ENCODE assay signal across 8 mouse cellular contexts in the genomic region with DNA sequence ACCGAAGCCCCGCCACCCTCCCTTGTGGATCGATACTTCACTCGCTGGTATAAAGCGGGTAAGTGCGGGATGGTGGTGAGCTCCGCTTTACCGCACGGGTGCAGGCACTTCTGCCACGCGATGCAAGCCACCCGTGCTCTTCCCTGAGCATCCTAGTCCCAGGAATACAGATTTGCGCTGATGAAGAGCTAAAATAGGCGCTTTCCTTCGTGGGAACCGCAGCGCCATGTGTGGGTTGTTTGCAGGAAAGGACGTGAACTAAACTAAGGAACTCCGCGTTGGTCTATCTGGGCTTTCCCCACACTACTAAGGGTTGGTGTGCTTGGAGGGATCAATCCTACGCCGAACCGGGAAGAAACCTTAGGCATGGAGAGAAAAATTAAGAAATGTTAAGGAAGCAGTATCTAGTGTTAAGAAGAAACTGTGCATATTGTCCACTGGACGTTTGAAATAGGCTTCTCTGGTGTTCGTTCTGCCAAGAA. TPM values are rescaled to one million over a fixed set of nuclear protein-coding genes. Genes with fewer than 3 reads are reported as not detected.
DNase-seq lines count a peak whose midpoint lies in the region; ATAC-seq and TF ChIP-seq lines count a peak whose summit lies in the region.
"Had no signal": no experiment of that assay in that cellular context is flagged by ENCODE, and none has a peak within 500 bp of the region (broad histone marks: within the 10 kb centered on the region; RNA-seq: fewer than 3 reads in every experiment).

No protein-coding gene starts in this region.

- H3K9me3 ChIP-seq in forebrain, embryonic 16.5 days (ENCODE audit: control insufficient read depth, low read length), result no peaks in the 10 kb centered on the region
- H3K9me3 ChIP-seq in liver, embryonic 16.5 days (replicated peaks; ENCODE audit: control insufficient read depth, low read length), result no peaks in the 10 kb centered on the region

- H3K9ac ChIP-seq in forebrain, embryonic 16.5 days (replicated peaks; ENCODE audit: low read depth, low read length), result peak overlapping the region; percentile 86
- peak overlapping the region; percentile 75 for H3K9ac ChIP-seq in liver, embryonic 16.5 days (ENCODE audit: low read depth, low read length)

- WGBS in thymus, adult 2 months, result 3% methylated on average over 25 of the region's 25 CpGs
- under 1% methylated on average over 25 of the region's 25 CpGs for WGBS in forebrain, embryonic 16.5 days
- WGBS in liver, embryonic 16.5 days (ENCODE audit: insufficient replicate concordance), result 1% methylated on average over 25 of the region's 25 CpGs

- no peak for TF ChIP-seq POLR2A in thymus, adult 2 months (IDR thresholded peaks at IDR 0.05; ENCODE audit: control insufficient read depth, extremely low read depth, insufficient read depth, low read length, poor library complexity)

- no peak for DNase-seq in thymus, adult 2 months
- DNase-seq in thymus, postnatal 0 days (ENCODE audit: low spot score), result no peak
- DNase-seq in layer of hippocampus, adult 18-20 months (ENCODE audit: low spot score in 2 of 2), result no peak
- DNase-seq in kidney, postnatal 4 days, result no peak

- peak overlapping the region; percentile 94 for H3K4me2 ChIP-seq in forebrain, embryonic 16.5 days (ENCODE audit: low read length)
- peak overlapping the region; percentile 96 for H3K4me2 ChIP-seq in liver, embryonic 16.5 days (ENCODE audit: low read depth, low read length)

- ATAC-seq in forebrain, embryonic 16.5 days, result no peak
- ATAC-seq in liver, embryonic 16.5 days (ENCODE audit: low read depth), result peak; percentile 6; the same call in 1 of the 2 replicates
- no peak for ATAC-seq in monocyte, adult 5-6 weeks (replicated peaks; ENCODE audit: insufficient number of reproducible peaks, low FRiP score, low TSS enrichment, poor library complexity, severe bottlenecking)

- no peak for TF ChIP-seq CTCF in thymus, adult 2 months (IDR thresholded peaks at IDR 0.05; ENCODE audit: borderline replicate concordance, control insufficient read depth, extremely low read depth, insufficient read depth, low read length, poor library complexity)

- peak overlapping the region; percentile 97 for H3K4me3 ChIP-seq in thymus, adult 2 months (ENCODE audit: control insufficient read depth, insufficient read depth, low read length)
- H3K4me3 ChIP-seq in forebrain, embryonic 16.5 days (replicated peaks; ENCODE audit: low read length), result peak overlapping the region; percentile 89
- H3K4me3 ChIP-seq in liver, embryonic 16.5 days (ENCODE audit: low read depth, low read length), result peak overlapping the region; percentile 79

- no peaks in the 10 kb centered on the region; the same call in 1 of the 2 replicates for H3K36me3 ChIP-seq in thymus, adult 2 months (ENCODE audit: control insufficient read depth, insufficient read depth, low read length)
- peaks cover 19% of the 10 kb centered on the region for H3K36me3 ChIP-seq in forebrain, embryonic 16.5 days (ENCODE audit: control insufficient read depth, insufficient read depth)
- H3K36me3 ChIP-seq in liver, embryonic 16.5 days (ENCODE audit: control insufficient read depth, insufficient read depth), result no peaks in the 10 kb centered on the region

- peaks cover 2% of the 10 kb centered on the region for H3K4me1 ChIP-seq in thymus, adult 2 months (replicated peaks; ENCODE audit: control insufficient read depth, insufficient read depth, low read length)
- peaks cover 24% of the 10 kb centered on the region for H3K4me1 ChIP-seq in forebrain, embryonic 16.5 days (replicated peaks; ENCODE audit: control insufficient read depth, insufficient read depth, low read length)
- peaks cover 10% of the 10 kb centered on the region for H3K4me1 ChIP-seq in liver, embryonic 16.5 days (ENCODE audit: control insufficient read depth, low read depth, low read length)

- H3K27me3 ChIP-seq in thymus, adult 2 months (ENCODE audit: control insufficient read depth, insufficient read depth, low read length), result no peaks in the 10 kb centered on the region
- no peaks in the 10 kb centered on the region for H3K27me3 ChIP-seq in forebrain, embryonic 16.5 days (replicated peaks; ENCODE audit: control insufficient read depth, insufficient read depth, low read length)
- no peaks in the 10 kb centered on the region for H3K27me3 ChIP-seq in liver, embryonic 16.5 days (ENCODE audit: control insufficient read depth, insufficient read depth, low read depth, low read length)

- H3K27ac ChIP-seq in thymus, adult 2 months (ENCODE audit: control insufficient read depth, insufficient read depth, low read length), result no peak overlapping the region
- peak overlapping the region; percentile 87 for H3K27ac ChIP-seq in forebrain, embryonic 16.5 days (ENCODE audit: low read length)
- peak overlapping the region; percentile 74 for H3K27ac ChIP-seq in liver, embryonic 16.5 days (ENCODE audit: low read length)

RNA-seq across cellular contexts. Expression of gene Fam206a, which starts 0.6 kb away (rescaled TPM):
- 6.6 and 7.7 TPM in 2 replicates for polyA plus RNA-seq in thymus, adult 2 months (2012; rRNA removed)
- polyA plus RNA-seq in thymus, postnatal 0 days (2015; fragmentation: Nextera tagmentation; extraction: Ambion mirVana), result 9.7 and 12.2 TPM in 2 replicates
- polyA plus RNA-seq in forebrain, embryonic 16.5 days (2015; fragmentation: Nextera tagmentation; extraction: Ambion mirVana), result 16.0 and 16.4 TPM in 2 replicates
- polyA plus RNA-seq in liver, embryonic 16.5 days (2015; fragmentation: Nextera tagmentation; extraction: Ambion mirVana), result 3.5 and 4.2 TPM in 2 replicates
- total RNA-seq in layer of hippocampus, adult 18-20 months (2021), result 10 to 100 TPM; 16.2 to 16.5 TPM
- total RNA-seq in monocyte, adult 5-6 weeks (2017), result 1.6 to 7.7 TPM (median 6.3 TPM) in 3 replicates

RNA-seq across cellular contexts. Expression of gene Elp1, which starts 0.6 kb away (rescaled TPM):
- 18.0 and 19.3 TPM in 2 replicates for polyA plus RNA-seq in thymus, adult 2 months (2012; rRNA removed)
- polyA plus RNA-seq in thymus, postnatal 0 days (2015; fragmentation: Nextera tagmentation; extraction: Ambion mirVana), result 22.7 and 24.3 TPM in 2 replicates
- 64.7 and 68.7 TPM in 2 replicates for polyA plus RNA-seq in forebrain, embryonic 16.5 days (2015; fragmentation: Nextera tagmentation; extraction: Ambion mirVana)
- 10.6 and 10.9 TPM in 2 replicates for polyA plus RNA-seq in liver, embryonic 16.5 days (2015; fragmentation: Nextera tagmentation; extraction: Ambion mirVana)
- 10 to 100 TPM; 55.5 to 57.1 TPM for total RNA-seq in layer of hippocampus, adult 18-20 months (2021)
- total RNA-seq in monocyte, adult 5-6 weeks (2017), result 10.8 to 28.7 TPM (median 20.7 TPM) in 3 replicates

RNA-seq across cellular contexts. Expression of gene Actl7a, which starts 59.5 kb away (rescaled TPM):
- polyA plus RNA-seq in thymus, adult 2 months (2012; rRNA removed), result 0.05 TPM in 1 of 2 replicates, not detected in the other
- polyA plus RNA-seq in thymus, postnatal 0 days (2015; fragmentation: Nextera tagmentation; extraction: Ambion mirVana), result not detected in 2 replicates
- polyA plus RNA-seq in forebrain, embryonic 16.5 days (2015; fragmentation: Nextera tagmentation; extraction: Ambion mirVana), result not detected in 2 replicates
- not detected in 2 replicates for polyA plus RNA-seq in liver, embryonic 16.5 days (2015; fragmentation: Nextera tagmentation; extraction: Ambion mirVana)
- not detected for total RNA-seq in layer of hippocampus, adult 18-20 months (2021)
- 0.64 TPM in 1 of 3 replicates, not detected in the others for total RNA-seq in monocyte, adult 5-6 weeks (2017)
- total RNA-seq: common myeloid progenitor, adult 5-6 weeks had no signal
